Mouse (Mus musculus) frontal cortex, adult (tissue): Measurements from ENCODE around the gene Shroom3.
"Not testable (repeated sequence)": the region's sequence is repeated elsewhere in the genome, so short reads cannot be mapped to it uniquely, and the experiment has no call there.

Source experiments
- ATAC-seq: cut with Nextera tagmentation; 2 replicates; pipeline ENCODE4 v1.9.2; 2017; ENCODE audit warnings: mild to moderate bottlenecking, moderate library complexity, mixed read lengths; ENCODE audit not compliant: low TSS enrichment

Gene Shroom3

DNA sequence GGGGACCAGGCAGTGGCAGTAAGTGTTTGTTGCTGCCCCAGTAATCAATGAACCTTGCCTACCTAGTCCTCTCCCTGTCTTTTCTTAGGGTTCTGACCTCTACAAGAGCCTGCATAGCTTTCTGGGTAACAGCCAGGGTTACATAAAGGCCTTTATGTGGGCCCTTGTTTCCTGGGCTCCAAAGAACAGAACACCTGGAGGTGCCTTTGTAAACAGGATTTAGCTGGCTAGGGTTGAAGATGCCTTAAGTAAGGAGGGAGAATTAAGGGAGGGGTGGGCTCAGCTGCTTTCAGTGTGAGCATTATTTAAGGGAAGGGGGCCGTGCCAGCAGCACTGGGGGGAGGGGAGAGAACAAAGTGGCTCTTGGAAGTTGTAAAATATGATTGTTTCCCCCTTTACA, 210.5 kb downstream of the Shroom3 start:
- ATAC-seq: no peak

DNA sequence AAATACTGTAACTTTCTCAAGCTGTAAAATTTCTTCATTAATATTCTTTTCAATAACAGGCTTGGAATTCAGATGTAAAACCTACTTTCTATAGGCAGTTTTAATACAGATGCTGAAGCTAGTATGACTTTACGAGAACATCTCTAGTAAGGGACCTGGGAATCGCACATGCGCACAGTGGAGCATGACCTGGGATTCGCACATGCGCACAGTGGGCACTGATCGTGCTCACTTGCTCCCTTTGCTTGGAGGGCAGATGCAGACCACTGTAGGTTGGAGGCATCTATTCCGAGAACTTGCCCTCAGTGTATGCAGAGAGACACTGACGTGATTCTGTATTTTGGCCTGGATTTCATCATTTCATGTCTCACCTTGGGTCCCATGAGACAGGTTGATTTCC, 212.6 kb downstream of the Shroom3 start:
- no peak for ATAC-seq

DNA sequence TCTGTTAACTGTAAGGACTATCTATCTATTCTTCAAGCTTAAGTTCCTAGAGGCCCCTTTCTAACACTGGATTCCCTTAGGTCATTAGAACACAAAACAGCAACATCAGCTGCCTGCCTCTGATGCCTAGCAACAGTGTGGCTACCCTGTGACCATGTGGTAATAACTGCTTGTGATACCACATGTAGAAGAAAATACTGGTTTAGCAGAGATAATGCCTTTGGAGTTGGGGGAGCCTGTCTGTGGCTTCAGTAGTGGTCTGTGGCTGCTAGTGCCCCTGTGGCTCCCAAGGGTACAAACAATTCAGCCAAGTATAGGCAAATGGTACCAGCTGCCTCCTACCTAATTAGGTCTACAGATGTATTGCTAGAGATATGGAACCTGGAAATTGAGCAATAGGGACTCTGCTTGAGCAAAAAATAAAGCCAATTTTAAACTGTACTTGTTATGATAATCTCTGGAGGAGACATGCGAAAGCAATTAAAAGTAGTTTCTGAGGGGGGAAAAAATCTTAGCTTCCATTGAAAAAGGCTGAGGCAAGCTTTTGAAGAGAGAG, 213.6 kb downstream of the Shroom3 start:
- ATAC-seq: no peak

DNA sequence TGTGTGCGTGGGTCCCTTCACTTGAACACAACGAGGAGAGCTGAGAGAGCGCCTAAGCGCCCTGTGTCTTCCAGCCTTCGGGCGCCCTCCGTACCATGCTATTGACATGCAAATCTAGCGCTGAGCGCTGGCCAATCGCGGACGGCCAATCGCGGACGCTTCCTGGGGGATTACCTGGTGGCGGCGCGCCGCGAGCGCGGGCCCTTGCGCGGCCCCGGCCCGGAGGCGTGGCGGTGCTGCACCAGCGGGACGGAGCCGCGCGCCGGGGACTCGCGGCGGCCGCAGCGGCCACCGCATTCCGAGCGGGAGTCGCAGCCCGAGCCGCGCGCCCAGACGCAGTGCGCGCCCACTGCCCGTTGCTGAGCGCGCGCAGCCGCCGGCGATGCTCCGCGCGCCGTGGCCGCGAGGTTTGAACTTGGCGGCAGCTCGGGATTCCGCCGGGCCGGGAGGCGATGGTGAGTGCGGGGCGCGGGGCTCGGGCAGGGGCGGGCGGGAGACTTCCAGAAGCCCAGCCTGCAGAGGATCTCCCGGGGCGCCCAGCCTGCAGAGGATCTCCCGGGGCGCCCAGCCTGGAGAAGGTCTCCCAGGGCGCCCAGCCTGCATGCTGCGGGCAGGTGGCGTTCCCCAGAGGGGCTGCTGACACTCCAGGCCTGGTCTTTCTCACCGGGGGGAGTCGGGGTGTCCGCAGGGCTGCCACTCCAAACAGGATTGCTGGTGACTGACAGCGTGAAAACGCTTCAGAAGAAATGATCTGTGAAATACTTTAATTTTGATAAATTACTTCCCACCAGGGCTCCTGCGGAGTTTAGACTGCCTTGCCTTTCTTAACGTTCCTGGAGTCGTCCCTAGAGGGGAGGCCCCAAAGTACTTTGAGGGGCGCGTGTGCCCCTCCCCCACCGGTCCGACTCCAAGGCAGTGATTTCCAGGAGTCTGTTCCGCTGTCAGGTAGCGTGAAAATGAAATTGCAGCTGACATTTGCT, 214.8 kb downstream of the Shroom3 start:
- peak; percentile 93 for ATAC-seq

DNA sequence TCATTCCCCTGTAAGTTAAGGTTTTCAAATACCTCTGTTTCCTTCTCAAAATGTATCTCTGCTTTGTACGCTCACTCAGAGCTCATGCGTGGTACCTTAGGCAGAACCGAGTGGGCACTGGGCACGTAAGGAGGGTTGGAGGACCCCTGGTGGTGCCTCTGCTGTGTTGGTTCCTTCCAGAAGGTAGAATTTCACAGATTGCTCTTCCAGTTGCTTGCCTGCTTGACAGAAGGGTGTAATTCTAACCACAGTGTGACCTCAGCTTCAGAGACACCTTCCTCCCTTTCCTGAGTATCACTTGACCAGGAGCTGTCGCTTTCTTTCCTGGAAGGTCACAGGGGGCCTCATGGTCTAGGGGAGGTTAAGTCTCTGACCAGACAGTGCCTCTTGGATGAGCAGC, 217.2 kb downstream of the Shroom3 start:
- ATAC-seq: no peak

DNA sequence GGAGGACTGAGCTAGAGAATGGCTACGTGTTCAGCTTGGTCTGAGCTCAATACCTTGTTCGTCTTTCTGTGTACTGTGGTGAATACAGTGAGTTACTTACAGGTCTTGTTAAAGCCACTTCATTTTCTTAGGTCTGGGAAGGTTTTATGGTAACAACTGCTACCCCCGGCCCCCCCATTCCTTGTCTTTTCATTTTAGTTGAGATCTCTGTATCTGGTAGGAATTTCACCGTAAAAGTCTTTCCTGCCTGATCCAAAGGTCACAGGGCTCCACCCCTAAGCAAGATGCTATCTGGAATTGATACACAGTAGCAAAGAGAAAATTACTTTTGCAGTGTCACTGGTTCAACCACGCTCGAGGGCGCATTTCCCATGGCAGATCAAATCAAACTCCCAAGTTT, 218.6 kb downstream of the Shroom3 start:
- no peak for ATAC-seq

DNA sequence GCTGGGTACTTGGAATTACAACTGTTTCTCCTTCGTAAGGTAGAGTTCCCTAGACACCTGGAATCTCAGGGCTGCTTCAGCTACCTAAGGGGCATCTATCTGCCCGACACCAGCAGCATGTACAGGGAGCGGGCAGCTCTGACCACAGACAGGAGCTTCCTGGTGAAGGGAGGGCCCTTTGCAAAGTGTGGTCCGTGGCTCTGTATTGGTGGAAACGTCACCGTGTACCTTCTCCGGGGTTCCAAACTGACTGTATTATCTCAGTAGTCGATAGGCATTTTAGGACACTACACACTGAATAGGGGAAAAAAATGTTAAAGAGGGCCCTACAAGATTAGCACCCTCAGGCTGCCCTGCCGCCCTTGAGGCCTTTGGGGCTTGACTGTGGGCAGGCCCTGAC, 221.9 kb downstream of the Shroom3 start:
- 0 out of 2 replicates have a peak, but pooled peaks have one; percentile 13 for ATAC-seq

DNA sequence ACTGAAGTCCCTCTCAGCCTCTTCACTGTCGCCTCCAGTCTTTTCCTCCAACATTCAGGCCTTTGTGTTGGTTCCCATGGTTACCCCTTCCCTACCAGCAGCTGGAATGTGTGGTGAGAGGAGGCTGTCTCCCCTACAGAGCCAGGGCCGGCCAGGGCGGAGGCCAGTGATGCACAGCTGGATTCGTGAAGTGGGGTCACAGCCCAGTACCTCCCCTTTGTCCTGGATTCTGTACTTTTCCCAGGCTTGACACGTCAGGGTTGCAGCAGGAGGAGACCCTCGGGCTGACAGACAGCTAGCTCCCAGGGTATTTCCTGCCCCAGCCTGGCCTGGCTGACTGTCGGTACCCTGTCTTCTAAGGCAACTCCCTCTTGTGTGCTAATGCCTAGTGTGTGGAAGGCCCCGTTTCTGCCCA, 222.4 kb downstream of the Shroom3 start:
- ATAC-seq: peak; percentile 94

DNA sequence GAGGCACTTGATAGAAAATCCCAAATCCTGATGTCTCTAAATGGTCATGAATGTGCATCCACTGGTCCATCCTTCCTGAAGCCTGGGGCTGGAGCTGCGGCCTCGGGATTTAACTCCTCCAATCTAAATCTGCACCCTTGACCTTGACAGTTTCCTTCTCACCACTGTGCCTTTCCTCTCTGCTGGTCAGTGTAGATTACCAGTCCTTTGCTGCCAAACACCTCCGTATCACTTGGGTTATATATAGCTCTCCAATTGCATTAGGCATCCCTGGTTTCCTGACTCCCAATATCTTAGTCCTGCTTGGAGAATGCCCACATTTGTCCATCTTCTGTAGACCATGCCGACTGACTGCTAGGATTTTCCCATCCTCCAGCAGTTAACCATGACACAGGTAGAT, 225.0 kb downstream of the Shroom3 start:
- ATAC-seq: no peak

DNA sequence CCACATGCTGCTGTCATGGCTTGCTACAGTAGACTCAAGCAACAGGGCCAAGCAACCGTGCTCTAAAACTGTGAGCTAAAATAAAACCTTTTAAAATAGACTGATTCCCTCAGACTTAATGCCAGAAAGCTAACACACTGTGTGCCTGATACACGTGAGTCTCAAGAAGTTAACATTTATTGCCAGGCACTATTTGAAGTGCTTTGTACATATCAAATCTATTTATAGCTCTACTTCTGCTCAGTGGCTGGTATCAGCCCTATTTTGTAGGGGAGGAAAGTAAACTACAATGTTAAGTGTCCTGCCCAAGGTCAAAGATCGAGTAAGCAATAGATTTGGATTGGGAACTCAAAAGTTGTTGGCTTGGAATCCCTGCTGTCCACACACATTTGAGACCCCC, 227.6 kb downstream of the Shroom3 start:
- no peak for ATAC-seq

DNA sequence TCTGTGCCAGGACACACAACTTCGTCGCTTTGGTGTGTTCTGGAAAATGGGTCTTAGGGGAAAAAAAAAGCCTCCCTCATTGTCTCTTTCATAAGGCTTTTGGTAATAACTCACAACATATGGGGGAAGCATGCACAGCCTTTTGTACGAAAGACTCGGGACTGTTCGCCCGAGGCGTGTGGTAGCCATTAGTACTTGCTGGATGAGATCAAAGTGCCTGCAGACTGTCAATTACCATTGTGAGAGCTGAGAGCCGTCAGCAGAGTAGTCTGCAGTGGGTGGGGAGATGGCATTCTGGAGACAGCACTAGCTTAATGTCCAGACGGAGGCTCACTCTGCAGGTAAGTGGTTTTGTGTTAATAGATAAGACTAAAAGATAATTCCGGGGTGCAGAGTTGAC, 232.2 kb downstream of the Shroom3 start:
- no peak for ATAC-seq

DNA sequence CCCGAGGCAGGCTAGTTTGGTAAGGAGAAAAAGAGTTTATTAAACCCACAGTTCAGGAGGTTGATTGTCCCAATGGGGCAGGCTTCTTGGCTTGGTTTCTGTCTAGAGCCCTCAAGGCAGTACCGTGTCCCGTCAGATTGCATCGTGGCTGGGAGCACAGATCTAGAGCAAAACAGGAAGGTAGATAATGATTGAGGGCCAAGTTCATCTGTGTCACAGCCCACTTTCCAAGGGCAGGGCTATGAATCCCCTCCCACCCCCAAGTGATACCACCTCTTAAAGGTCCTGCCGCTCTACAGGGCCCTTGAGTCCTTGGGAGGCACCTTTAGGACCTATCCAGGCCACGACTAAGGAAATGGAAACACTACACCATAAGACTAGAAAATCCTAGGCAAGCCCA, 234.5 kb downstream of the Shroom3 start:
- no peak for ATAC-seq

DNA sequence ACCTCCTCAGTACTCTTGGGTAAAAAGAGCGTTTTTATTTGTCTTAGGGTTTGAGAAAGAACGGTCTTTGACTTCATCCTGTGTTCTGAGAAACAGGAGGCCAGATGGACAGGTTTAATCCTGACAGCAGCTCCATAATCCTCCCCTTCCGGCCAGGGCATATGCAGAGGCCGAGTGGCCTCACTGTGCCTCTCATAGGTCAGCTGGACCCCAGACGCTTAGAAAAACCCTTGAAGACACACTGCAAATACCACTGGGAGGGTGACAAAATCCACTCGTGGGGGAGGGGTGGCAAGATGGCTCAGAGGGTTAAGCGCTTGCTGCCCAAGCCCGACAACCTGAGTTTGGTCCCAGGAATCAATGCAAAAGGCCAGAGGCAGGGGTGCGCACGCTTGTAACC, 234.9 kb downstream of the Shroom3 start:
- no peak for ATAC-seq

DNA sequence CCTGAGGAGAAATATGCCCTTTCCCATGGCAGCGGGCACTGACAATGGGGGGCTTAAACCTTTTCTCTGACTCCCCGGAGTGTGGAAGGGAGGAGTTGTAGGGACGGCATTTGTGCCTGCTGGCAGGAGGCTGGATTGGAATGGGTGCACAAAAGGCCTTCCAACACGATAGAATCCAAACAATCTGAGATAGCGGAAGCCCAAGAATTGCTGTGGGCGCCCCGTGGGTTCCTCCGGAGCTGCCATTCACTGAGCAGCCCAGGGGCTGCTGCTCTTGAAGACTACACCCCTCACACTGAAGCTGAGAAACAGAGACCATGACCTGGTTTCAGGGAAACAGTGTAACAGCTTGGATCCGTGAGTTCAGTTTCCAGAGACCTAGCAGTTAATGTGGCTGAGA, 235.6 kb downstream of the Shroom3 start:
- no peak for ATAC-seq

DNA sequence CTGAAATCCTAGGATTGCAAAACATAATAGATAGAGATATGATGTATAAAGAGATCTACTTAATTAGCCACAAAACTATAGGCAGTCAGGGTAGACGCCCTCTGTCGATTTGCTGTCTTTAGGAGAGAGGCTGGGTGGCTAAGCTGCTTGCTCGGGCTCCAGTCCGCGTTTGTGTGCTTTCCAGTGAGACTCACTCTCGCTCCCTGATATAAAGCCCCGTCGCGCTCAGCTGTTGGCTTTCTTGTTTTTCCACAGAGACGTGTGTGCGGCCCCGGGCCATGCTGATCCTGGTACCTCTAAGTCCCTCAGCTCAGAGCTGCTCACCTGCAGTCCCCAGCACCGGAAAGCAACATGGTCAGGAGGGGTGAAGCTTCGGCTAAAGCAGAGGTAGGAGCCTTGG, 236.2 kb downstream of the Shroom3 start:
- no peak for ATAC-seq

DNA sequence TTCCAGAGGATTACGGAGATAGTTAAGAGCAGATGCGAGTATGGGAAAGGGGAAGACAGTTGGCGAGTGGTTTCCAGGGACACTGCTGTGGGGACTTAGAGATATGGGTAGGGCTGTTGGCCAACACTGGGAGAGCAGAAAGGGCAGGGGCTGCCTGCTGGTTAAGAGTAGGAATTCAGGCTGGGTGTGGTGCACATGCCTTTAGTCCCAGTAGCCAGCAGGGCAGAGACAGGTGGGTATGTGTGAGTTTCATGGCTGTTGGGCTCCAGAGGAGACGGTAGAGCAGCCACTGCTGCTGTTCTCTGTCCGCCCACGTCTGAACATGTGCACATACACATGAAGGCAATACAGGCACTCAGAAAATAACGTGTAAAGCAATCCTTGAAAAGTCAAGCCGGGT, 237.7 kb downstream of the Shroom3 start:
- ATAC-seq: no peak

DNA sequence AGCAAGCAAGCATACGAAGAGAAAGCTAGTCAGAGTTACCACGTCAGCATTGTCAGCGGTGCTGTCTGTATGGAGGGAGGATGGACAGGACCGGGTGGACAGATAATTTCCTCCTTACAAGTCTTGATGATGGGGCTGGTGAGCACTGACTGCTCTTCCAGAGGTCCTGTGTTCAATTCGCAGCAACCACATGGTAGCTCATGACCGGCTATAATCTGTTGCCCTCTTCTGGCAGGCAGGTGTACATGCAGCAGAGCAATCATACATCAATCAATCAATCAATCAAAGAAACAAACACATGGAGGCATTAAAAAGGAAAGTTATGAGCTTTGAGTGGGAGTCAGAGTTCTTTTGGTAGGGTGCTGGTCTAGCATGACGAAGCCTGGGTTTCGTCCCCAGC, 238.5 kb downstream of the Shroom3 start:
- ATAC-seq: no peak

DNA sequence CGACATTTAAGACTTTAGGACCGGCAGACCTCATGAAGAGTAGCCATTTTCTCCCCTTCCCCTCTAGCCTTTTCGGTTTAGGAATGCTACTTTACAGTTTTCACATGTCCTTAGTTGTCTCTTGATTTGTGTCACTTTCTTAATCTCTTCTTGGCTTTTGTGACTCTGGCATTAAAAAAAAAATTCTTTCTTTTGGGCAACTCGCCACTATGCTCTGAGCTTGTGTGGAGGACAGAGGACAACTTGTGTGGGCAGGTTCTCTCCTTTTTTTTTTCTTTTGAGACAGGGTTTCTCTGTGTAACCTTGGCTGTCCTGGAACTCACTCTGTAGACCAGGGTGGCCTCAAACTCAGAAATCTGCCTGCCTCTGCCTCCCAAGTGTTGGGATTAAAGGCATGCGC, 239.7 kb downstream of the Shroom3 start:
- not testable (repeated sequence) for ATAC-seq

DNA sequence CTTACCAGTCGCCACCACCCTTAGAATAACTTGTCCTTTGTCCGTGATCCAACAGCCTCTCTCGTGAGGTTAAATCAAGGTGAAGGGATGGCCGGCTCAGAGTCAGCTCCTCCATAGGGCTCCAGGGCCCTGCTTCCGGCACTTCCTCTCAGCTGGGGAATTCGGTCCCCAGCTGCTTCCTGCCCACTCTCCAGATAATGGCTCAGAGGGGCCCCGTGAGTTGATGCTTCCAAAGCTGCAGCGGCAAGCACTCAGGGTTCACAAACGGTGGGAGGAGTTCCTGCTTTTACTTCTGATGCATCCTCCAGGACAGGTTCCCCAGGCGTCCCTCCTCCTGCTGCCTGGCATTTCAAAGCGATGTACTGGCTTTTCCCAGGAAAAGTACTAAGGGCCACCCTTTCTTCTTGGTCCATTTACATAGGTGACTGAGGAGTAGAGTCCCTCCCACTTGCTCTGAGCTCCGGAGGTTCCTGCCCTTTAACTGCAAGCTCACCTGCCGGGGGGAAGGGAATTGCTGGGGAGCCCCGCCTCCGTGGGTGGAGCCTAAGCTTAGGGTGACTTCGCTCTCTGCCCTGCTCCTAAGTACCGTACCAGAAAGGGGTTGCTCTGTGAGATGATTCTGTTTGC, 241.7 kb downstream of the Shroom3 start:
- ATAC-seq: no peak

DNA sequence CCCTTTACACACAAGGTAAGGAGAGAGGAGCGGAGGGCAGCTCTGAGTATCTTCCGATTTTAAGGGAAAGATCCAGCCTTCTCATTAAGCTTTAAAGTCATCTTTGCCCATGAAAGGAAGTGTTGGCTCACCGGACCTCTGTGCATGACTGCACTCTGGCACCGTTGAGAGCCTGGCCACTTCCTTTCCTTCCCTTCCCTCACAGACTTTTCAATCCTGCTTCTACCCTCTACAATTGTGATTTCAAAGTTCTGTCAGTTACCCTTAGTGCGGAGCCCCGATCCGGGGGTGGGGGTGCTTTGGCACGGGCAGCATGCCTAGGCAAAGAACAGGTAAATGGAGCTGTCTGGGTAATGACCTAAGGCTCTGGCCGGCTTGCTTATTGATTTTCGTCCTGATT, 244.4 kb downstream of the Shroom3 start:
- no peak for ATAC-seq

DNA sequence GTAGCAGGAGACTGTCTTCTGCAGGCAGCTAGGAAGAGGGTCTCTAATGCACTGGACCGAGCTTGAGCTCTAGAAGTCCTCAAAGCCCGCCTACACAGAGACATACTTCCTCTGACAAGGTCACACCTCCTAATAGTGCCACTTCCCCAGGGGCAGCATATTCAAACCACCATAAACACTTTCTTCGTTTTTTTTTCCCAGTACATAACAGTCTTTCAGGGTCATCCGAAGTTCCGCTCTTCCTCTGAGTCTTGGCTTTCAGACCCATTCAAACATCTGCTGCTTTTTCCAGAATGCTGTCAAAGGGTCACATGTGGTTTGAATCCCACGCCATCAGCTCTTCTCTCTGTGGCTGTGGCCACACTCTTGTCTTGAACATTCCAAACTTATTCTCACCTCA, 247.3 kb downstream of the Shroom3 start:
- ATAC-seq: no peak

DNA sequence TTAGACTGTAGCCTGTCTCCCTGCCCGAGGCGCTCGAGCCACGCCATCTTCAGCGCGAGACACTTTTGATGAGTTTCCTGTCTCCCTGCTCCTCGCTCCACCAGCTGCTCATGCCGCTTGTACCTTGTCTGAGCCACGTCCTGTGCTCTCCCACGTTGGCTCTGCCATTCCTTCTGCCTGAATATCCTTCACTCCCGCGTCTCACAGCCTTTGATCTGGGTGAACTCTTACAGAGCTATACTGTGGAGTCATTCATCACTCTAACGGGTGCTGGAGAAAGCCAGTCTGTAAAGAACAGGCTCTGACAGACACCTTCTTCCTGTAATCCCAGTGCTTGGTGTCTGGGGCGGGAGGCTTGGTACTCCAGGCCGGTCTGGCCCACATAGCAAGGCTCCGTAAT, 248.1 kb downstream of the Shroom3 start:
- no peak for ATAC-seq

DNA sequence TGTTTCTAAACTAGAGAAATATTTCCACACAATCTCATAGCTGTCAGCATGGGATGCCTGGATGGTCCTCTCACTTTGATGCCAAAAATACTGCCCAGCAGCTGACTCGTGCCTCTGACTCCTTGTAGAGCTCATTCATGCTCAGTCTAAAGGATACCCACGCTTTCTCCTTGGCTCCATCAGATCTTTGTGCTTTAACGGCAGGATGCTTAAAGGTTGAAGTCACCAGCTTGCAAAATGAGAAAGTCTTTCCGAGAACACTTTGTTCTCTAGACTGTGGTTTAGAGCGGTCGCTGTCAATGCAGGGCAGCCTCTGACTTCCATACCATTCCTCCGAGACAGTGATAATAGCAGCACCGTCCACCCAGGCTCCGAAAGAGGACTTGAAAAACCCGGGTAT, 249.8 kb downstream of the Shroom3 start:
- peak; percentile 42; the same call in 1 of the 2 replicates for ATAC-seq
